Mouse (Mus musculus) limb, embryonic 15.5 days (tissue): ENCODE data around the gene Gnl2. TPM values are rescaled to one million over a fixed set of nuclear protein-coding genes. Genes with fewer than 3 reads are reported as not detected.

Source experiments
- ATAC-seq: fragments of 200-750 bp; cut with Nextera tagmentation; 2 replicates; pipeline ENCODE4 v1.8.0; 2017; ENCODE audit warnings: low read depth, moderate TSS enrichment; ENCODE audit not compliant: insufficient number of reproducible peaks, low FRiP score, low TSS enrichment
- H3K27ac ChIP-seq: fragments of 300-500 bp; sonication (generic); 2 replicates; pipeline ENCODE4 v1.5.1; 2015; ENCODE audit warnings: moderate library complexity, mild to moderate bottlenecking, inconsistent platforms
- H3K27me3 ChIP-seq: fragments of 300-500 bp; sonication (generic); 2 replicates; pipeline ENCODE4 v1.6.1; 2015; ENCODE audit warnings: inconsistent platforms
- H3K36me3 ChIP-seq: fragments of 300-500 bp; sonication (generic); 2 replicates; pipeline ENCODE4 v1.6.1; 2015; ENCODE audit warnings: inconsistent platforms
- H3K4me1 ChIP-seq: fragments of 300-500 bp; sonication (generic); 2 replicates; pipeline ENCODE4 v1.6.1; 2015; ENCODE audit warnings: inconsistent platforms
- H3K4me2 ChIP-seq: fragments of 300-500 bp; sonication (generic); 2 replicates; pipeline ENCODE4 v1.6.1; 2015; ENCODE audit warnings: mild to moderate bottlenecking, inconsistent platforms
- H3K4me3 ChIP-seq: fragments of 300-500 bp; sonication (generic); 2 replicates; pipeline ENCODE4 v1.5.1; 2015; ENCODE audit warnings: mild to moderate bottlenecking, inconsistent platforms
- H3K9ac ChIP-seq: fragments of 300-500 bp; sonication (generic); 2 replicates; pipeline ENCODE4 v1.6.1; 2015; ENCODE audit warnings: inconsistent platforms
- H3K9me3 ChIP-seq: fragments of 300-500 bp; sonication (generic); 2 replicates; pipeline ENCODE4 v1.6.1; 2016; ENCODE audit warnings: inconsistent platforms
- WGBS: fragments of 180-500 bp; shearing (Covaris S2); methylation state at CpG from one replicate; pipeline ENCODE4 v1.1.7; 2015; 5-methylcytosine and 5-hydroxymethylcytosine counted together
- polyA plus RNA-seq: library from polyadenylated mRNA; unstranded; fragments of >200 nt; fragmentation: Nextera tagmentation; extraction: Ambion mirVana; gene quantifications from 2 replicates; pipeline ENCODE4 v1.2.1, GENCODE M21; 2015

Gnl2 gene
- polyA plus RNA-seq, 1 experiment from 2014 or later: 78.4 TPM

- H3K36me3 ChIP-seq: peaks cover 33% of the 10 kb centered on the region
- no peak for ATAC-seq
These were observed 84.9 kb downstream of the Gnl2 start for GRCm38 (mm10) chr4:125101334-125101733.

More at GRCm38 (mm10) chr4:125101334-125101733, 84.9 kb downstream of the Gnl2 start:
- Histone ChIP-seq H3K27ac (no peak overlapping the region), H3K4me1 (no peaks in the 10 kb centered on the region), H3K9me3 (no peaks in the 10 kb centered on the region), H3K9ac (no peak overlapping the region), H3K4me2 (no peak overlapping the region), H3K27me3 (no peaks in the 10 kb centered on the region), H3K4me3 (no peak overlapping the region)
- 64% methylated on average over 13 of the region's 13 CpGs for WGBS

Other genes starting within 250 kb of the Gnl2 start
- 10.7 and 12.4 TPM in 2 replicates for gene Mtf1, start 214.5 kb upstream of the Gnl2 start, polyA plus RNA-seq
- 32.1 and 40.1 TPM in 2 replicates for gene Yrdc, start 165.9 kb upstream of the Gnl2 start, polyA plus RNA-seq
- 51.9 and 55.7 TPM in 2 replicates for gene 1110065P20Rik, start 165.4 kb upstream of the Gnl2 start, polyA plus RNA-seq
- gene Maneal, start 154.4 kb upstream of the Gnl2 start, polyA plus RNA-seq: 0.25 and 0.52 TPM in 2 replicates
- gene Epha10, start 135.7 kb upstream of the Gnl2 start, polyA plus RNA-seq: 0.05 and 0.08 TPM in 2 replicates
- 13.8 and 16.6 TPM in 2 replicates for gene 9930104L06Rik, start 79.5 kb upstream of the Gnl2 start, polyA plus RNA-seq
- 95.9 and 97.8 TPM in 2 replicates for gene Cdca8, start 77.3 kb upstream of the Gnl2 start, polyA plus RNA-seq
- gene Rspo1, start 30.2 kb upstream of the Gnl2 start, polyA plus RNA-seq: 1.7 and 2.4 TPM in 2 replicates
- gene Dnali1, start 49.1 kb downstream of the Gnl2 start, polyA plus RNA-seq: 0.13 TPM in 1 of 2 replicates, not detected in the other
- 30.5 and 31.0 TPM in 2 replicates for gene Snip1, start 50.1 kb downstream of the Gnl2 start, polyA plus RNA-seq
- 48.6 and 49.3 TPM in 2 replicates for gene Meaf6, start 68.5 kb downstream of the Gnl2 start, polyA plus RNA-seq
- gene Zc3h12a, start 111.3 kb downstream of the Gnl2 start, polyA plus RNA-seq: 1.8 and 2.1 TPM in 2 replicates